Mouse (Mus musculus): ENCODE data around the gene Magohb.
"Not testable (repeated sequence)": the region's sequence is repeated elsewhere in the genome, so short reads cannot be mapped to it uniquely, and the experiment has no call there.

The Magohb gene

DNA sequence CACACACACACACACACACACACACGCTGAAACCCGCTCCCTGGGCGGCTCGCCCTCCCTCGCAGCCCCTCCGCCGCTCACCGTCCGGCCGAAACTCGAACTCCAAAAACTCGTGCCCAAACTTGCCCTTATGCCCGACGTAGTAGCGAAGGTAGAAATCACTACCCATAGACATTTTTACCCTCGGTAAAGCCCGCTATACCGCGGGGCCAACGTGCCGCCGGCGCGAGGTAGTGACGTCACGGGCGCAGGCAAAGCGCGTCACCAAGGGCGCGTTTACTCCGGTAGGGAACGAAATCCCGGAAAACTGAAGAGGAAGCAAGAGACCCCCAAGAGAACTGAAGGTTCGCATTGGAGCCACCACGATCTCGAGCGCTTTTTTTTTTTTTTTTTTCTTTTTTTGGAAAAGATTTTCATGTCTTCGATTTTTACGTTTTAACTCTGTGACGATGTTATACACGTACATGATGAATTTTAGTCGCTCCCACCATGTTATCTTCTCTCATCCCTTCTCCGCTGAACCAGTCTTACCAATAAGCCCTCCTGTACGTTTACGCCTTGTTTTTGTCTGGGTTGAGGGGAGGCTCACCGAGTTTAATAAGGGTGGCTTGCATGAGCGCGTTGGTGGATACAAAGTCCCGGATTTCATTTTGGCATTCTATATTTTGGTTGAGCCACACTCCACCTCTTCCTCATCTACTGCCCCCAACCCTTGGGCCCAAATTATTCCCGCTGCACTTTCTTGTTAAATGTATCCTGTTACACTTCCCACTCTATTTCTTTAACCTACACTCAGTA lies at the start of gene Magohb:
Gene Magohb (minus strand): TSS at position 254 of the 798 bp plus-strand sequence.
- DNase-seq: peak; percentile 86

DNA sequence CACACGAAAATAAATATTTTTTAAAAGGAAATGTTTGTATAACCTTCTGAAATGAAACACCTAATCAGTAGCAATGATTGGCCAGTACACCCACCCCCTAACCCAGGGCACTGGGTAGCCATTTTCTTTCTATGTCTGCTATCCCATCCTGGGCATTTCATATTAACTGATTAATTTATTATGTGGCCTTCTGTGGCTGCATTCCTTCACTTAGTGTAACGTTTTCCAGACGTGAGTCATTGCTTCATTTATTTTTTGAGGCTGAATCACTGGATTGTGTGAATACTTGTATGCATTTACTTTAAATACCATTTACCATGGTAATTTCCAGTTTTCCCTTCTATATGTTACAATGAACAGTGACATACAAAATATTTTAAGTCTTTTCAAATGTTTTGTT lies 47.0 kb upstream of the Magohb start:
- DNase-seq: no peak

DNA sequence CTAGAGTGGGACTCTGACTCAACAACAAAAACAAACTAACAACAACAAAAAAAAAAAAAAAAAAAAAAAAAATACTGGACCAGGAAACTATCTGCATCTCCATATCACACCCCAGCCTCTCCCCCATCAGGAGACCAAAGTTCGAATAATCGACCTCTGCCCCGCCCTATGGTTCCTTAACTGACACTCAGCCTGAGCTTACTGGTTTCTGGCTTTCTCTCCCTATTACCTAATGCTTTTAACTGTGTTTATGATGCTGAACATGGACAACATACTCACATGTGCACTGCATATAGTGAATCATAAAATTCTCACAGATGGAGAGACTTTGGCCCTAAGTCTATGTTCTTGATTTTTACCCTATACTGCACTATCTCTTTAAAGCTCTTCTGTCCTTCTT lies 46.3 kb upstream of the Magohb start:
- no peak for DNase-seq

DNA sequence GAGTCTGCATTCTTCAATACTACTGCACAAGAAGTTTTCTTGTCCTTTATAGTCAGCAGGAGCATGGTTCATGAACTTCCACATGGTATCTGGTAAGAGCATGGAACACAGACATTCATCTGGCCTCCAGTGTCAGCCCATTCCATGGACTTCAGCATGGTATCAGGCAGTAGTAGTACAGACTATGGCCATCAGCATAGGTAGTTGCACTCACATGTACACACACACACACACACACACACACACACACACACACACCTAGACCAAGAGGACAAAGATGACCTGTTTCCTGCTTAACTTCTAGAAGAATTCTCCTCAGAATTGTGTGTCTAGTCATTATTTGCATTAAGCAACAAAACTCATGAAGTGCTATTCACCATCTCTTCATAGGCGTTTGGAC lies 45.7 kb upstream of the Magohb start:
- DNase-seq: no peak

DNA sequence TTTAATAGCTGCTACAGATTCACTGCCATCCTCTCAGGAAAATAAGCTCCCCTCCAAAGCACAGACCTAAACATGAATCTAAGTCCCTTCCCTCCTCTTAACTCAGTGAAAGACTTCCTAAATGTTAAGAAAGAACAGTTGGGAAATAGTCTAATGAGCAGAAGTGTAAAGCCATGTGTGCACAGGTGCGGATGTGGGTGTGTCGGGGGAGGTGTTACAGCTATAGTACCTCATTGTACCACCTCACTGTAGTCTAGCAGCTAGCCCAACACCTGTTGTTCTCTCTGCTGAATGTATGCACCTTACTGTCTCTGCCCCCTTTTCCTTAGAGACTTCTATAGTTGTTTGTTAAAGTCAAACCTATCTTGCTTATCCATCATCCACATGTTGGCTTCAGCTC lies 34.0 kb upstream of the Magohb start:
- DNase-seq: no peak

DNA sequence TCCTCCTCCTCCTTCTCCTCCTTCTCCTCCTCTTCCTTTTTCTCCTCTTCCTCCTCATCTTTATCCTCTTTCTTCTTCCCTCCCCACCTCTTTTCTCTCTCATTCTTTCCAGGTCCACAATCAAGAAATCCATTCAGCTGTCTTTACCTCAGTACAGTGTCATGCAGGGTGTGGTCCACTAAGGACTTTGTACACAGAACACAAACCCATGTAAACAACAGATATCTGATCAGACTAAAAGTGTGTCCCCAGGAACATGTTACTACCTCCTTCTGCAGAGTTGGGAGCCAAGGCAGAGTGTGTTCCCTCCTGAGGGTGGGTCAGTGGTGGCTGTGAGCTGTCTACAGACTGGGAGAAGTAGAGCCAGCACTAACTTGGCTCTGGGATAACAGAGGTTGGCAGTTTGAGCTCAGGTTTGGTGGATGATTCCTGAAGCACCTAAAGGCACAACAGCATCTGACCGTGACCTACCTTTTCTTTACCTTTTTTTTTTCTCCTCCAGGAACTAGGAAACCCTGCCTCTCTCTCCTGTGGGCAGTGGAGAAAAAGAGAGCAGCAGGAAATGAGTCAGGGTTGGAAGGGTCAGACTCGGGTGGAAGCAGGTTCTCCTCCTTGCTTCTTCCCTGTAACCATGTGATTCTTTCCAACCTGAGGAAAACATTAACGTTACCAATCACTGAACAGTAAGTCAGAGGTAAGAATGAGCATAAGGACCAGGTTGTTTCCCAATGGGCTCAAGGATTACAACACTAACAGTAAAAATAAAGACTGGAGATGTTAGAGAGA lies 29.0 kb upstream of the Magohb start:
- DNase-seq: no peak

DNA sequence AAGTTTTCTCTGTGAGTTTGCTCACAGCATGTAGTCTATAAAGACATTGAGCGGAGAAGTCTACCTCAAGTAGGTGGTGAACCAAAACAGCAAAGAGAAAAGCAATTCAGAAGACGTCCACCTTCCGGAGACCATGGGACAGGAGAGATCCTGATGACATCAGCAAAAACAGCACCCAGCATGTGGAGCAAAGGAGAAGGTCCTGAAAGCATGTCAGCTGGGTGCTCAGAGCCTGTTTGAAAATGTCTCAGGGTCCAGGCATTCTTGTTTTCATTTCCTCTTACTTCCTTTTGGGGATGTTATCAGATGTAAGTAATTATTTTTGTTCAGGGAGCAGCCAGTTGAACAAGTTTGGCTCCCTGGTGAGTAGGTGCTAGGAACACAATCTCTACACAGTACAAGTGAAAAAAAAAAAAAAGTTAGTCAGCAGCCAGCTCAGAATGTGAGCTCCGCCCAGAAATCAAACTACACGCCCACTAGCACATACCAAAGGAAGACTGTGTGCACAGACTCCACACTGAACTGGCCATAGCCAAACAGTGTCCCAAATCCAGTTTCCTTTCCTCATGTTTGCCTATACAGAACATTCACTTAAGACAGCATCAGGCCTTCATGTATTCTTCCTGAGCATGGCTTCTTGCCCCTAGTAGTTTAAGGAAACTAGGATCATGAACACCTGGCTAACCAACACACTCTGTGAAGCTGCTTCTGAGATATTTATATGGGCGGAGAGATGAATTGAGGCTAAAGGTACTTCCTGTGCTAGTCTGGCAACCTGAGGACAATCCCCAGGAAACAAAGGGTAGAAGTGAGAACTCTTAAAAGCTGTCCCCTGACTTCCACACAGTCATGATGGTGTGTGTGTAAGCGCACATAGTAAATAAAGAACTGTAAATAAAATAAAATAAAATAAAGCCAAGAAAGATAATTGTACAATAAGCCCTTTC lies 23.4 kb upstream of the Magohb start:
- peak; percentile 48 for DNase-seq

DNA sequence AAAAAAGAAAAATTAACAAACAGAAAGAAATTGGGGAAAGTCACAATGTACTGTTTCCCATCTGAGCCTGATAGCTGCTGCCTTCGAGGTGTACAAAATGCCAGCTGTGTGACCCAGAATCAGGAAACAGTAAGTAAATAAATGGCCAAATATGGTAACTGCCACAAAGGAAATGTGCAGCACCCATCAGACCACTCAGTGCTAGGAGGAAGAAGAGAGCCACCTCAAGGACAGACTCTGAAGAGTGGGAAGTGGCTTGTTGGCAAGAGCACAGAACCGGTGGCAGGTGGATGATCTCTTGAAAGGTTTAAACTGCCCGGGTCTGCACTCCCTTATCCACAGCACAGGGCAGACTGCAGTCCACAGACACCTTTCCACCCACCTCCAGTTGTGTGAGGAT lies 15.0 kb upstream of the Magohb start:
- DNase-seq: no peak

DNA sequence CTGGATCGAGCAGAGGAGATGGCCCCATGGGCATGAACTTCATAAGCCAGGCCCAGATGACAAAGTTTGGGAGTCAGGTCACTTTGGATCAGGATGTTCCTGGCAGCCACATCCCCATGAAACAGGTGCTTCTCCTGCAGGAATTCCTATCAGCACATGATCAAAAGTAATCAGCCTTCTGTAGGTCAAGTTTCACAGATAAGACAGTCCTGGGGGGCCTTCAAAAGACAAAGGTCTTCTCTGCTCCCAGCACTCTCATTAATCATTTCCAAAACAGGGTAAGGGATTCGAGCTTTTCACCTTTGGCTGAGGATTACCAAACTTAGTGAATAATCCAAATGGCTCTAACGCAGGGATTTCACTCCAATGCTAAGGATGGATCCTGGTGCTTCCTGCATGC lies 11.7 kb upstream of the Magohb start:
- no peak for DNase-seq

DNA sequence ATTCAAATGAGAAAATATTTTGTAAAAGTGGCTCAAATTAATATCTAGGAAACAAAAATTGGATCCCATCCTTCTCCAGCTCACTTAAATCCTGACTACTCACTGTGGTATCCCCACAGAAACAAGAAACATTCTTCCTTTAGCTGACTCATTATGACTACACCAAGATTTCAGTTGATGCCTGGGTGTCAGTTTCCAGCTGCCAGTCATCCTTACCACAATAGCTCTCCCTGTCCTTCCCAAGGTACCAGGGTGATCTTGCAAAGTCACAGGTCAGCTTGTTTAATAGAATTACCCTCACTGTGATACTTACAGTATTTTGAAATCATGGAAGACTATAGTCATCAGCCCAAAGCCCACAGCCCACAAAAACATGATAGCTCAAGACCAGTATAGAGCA lies 5.5 kb upstream of the Magohb start:
- DNase-seq: no peak

DNA sequence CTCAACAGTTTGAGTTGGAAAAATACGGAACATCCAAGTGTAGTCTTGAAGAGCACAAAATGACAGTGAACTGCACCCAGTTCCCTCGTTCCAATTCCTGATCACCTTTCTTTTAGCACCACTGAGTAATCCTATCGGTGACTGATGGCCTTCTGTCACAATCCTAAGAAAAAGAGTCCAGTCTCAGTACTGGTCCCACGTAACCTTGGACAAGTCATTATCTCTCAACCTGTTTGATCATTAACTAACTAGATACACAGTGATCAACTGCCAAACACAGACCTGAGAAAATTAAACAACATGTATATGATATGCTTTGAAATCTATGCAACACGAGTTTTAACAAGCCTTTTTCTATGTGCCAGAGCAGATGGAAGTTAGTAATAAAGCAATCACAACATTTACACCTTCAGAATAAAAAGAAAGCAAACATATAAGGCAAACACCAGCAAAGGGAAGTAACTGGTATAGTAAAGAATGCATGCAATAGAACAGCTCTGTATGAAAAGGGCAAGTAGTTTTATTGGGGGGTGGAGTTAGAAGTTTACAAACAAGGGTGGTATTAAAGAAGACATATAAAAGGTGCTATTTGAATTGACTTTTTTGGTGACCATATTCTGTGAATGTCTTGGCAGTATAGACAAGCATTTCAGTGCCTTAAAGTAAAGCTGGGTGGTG lies 1.5 kb upstream of the Magohb start:
- DNase-seq: no peak

DNA sequence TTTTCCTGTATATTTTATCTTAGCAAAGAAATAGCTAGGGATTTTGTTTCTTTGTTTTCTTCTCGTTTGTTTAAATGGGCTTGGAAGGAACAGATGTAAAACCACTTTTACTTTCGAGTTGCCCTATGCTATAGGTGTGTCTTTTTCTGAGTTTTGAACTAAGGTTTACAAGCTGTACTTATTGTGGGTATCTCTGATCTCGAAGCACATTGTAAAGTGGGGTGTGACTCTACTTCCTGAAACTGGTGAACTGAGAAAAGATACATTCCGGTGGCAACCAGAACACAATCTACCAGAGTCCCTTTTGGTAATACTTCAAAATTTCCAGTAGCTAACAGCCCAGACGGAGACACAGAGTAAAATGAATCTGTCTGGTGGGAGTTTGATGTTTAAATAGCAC lies 872 bp upstream of the Magohb start:
- DNase-seq: no peak

DNA sequence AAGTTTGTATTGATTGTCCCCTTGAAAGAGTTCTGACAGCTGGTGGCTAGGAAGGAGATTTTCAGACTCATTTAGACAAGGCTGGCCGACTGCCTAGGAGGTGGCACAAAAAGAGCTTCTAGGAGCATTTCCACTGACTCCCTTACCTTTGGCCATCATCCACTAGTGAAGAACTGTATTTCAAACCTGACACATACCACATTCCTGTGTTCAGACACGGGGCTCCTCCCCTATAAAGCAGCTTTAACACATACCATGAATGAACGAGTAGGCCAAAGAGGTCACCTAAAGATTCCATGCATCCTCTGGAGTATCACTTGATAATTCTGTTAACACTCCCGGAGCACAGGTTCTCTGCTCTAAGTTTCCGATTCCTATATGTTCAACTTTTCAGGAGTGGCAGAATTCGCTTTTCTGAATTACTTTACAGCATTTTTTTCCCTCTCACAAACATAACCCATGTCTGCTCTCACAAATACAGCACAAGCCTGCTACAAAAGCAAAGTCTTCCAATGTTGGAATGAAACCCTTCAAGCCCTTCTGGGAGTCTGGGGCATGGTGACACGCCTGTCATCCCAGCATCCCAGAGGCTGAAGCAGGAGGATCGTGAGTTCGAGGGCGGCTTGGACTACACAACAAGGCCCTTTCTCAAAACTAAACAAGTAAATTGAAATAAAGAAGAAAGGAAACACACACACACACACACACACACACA lies 611 bp downstream of the Magohb start:
- DNase-seq: no peak

DNA sequence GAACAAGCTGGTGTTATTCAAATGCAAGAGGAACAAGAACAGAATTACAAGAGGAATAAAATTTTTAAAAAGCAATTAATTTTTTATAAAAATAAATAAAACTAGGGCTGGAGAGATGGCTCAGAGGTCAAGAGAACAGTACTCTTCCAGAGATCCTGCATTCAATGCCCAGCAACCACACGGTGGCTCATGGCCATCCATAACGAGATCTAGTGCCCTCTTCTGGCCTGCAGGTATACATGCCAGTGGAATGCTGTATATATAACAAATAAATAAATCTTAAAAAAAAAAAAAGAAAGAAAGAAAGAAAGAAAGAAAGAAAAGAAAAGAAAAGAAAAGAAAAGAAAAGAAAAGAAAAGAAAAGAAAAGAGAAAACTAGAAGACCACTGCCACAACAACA lies 2.6 kb downstream of the Magohb start:
- peak; percentile 53 for DNase-seq

DNA sequence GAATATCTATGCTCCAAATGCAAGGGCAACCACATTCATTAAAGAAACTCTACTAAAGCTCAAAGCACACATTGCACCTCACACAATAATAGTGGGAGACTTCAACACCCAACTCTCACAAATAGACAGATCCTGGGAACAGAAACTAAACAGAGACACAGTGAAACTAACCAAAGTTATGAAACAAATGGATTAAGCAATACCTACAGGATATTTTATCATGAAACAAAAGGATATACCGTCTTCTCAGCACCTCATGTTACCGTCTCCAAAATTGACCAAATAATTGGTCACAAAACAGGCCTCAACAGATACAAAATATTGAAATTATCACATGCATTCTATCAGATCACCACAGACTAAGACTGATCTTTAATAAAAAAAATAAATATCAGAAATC lies 14.9 kb downstream of the Magohb start:
- DNase-seq: not testable (repeated sequence)

DNA sequence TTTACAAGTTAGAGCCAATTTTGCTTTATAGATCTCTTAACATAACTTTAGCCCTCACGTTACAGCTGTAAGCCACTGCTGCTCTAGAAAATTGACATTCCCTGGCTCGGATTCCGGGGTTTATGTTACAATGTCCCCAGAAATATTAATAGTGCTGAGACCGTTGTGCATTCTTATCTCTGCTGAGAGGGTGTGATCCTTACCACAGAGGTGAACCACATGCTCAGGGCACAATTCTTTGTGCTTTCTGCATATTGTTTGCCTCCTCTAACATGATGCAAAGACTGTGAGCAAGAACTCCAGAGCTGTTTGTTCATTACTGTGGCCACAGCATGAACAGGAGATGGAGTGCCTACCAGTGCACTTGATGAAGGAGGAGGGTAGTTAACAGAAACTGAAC lies 16.4 kb downstream of the Magohb start:
- DNase-seq: no peak

DNA sequence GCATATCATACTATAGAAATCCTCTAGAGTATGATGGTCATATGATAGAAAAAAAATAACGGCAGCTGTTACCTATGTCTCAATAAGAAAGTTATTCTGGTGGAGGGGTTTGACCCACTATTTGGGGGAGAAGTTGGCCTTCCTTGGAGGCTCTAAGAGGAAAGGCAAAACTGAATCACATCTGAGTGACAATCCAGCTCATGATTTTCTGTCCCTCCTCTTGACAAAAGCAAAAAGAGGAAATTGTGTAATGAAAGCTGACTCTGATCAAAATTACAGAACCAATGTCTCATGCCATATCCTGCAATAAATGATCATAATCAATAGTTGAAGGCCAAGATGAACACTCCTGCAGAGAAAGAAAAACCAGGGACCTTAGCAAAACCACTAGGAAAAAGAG lies 20.7 kb downstream of the Magohb start:
- DNase-seq: no peak

DNA sequence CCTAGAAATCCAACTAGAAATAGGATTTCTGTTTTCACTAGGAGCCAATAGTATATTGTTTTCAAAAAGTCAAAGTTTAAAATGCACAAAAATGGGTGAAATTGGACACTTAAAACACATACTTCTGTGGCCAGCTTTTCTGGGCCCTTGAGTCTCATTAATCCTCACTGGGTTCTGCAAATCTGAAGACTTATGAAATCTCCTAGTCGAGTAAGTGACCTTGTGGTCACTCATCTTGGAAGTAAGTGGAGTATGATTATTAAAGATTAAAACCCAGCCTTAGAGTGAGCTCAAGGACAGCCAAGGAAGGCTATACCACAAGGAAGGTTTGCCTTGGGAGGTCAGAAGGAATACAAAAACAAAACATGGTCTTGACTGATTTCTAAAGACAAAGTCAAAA lies 22.7 kb downstream of the Magohb start:
- no peak for DNase-seq

DNA sequence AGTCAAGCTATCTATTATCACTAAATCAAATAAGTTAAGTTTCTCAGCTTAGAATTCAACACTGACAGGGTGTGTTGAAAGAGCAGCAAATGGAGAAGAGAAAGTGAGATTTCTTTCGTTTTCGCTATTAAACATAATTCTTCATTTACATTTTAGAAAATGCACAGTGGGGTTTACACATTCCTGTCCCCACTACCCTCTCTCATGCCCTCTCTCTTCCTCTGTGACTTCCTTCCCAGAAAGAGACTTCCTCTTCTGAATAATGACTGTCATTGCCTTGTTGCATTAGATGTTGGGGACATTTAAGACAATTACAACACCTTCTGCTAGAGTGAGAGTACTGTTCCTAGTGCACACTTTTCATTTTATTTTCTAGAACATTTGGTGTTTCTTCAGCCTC lies 23.4 kb downstream of the Magohb start:
- no peak for DNase-seq

DNA sequence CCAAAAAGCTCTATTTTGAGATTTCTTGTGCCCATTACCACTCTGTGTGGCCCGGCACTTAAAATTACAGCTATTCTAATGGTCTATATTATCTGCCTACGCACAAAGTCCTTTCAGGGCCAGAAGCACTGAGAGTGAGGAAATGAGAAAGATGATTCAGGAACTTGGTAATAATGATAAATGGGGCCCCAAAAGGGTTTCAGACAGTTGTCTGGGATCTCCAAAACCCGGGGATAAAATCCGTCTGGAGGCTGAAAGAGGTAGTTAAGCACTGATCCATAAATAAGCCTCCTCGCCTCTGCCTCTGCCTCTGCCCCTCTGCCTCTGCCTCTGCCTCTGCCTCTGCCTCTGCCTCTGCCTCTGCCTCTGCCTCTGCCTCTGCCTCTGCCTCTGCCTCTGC lies 28.9 kb downstream of the Magohb start:
- DNase-seq: no peak

DNA sequence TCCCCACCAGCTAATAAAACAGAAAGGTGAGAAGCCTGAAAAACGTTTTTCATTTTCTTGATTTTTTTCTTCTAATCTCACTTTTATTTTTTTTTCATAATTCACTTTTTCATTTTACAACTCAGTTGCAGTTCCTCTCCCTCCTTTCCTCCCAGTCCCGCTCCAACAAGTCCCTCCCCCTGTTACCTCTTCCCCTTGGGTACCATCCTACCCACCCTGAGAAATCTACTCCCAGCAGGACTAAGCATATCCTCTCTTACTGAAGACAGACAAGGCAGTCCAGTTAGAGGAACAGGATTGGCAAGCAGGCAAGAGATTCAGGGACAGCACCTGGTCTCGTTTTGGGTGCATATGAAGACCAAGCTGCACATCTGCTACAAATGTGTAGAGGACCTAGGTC lies 30.3 kb downstream of the Magohb start:
- no peak for DNase-seq

DNA sequence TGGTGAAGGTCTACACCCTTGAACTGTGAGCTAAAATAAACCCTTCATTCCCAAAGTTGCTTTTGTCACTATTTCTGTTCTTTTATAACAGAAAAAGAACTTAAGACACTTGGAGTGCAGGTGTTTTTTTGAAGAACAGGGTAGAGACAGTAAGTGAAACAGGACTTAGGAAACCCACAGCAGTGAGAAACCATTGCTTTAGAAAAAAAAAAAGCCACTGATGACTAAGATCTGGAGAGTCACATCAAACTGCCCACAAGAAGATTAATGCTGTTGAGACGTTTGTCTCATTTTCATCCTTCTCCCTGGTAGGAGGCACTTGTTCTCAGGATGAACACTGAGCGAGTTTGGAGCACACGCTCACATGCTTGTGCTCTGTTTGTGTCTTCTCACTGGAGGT lies 31.0 kb downstream of the Magohb start:
- DNase-seq: no peak

All from lung, postnatal 36 days (tissue).